Mouse (Mus musculus): ENCODE data around the gene Lrrc72. TPM values are rescaled to one million over a fixed set of nuclear protein-coding genes. Genes with fewer than 3 reads are reported as not detected.

Gene Lrrc72
- total and polyA plus RNA-seq, 2 experiments from 2014 or later: not detected

- Histone ChIP-seq H3K27me3 (ENCODE audit: insufficient read depth, low read length) (no peaks in the 10 kb centered on the region), H3K4me1 (ENCODE audit: insufficient read depth, low read length) (no peaks in the 10 kb centered on the region), H3K4me3 (ENCODE audit: low read length) (no peak overlapping the region), H3K4me2 (ENCODE audit: low read depth, low read length) (no peak overlapping the region), H3K36me3 (ENCODE audit: insufficient read depth, low read length) (peaks cover 34% of the 10 kb centered on the region), H3K9ac (replicated peaks; ENCODE audit: low read length) (no peak overlapping the region), H3K9me3 (ENCODE audit: low read length) (peaks cover 8% of the 10 kb centered on the region), H3K27ac (no peak overlapping the region)
- no peak for ATAC-seq
- no peak for DNase-seq (ENCODE audit: low spot score)
- TF ChIP-seq CTCF (IDR thresholded peaks at IDR 0.05; ENCODE audit: low read depth): no peak
- 96% methylated on average over 7 of the region's 7 CpGs for WGBS
Measured at GRCm38 (mm10) chr12:36194976-36195375, 58.2 kb downstream of the Lrrc72 start.

GRCm38 (mm10) chr12:36190343-36190742 lies 62.9 kb downstream of the Lrrc72 start:
- WGBS: 89% methylated on average over 5 of the region's 5 CpGs
- Histone ChIP-seq H3K4me1 (ENCODE audit: insufficient read depth, low read length) (no peaks in the 10 kb centered on the region), H3K4me2 (ENCODE audit: low read depth, low read length) (no peak overlapping the region), H3K27me3 (ENCODE audit: insufficient read depth, low read length) (no peaks in the 10 kb centered on the region), H3K9ac (replicated peaks; ENCODE audit: low read length) (no peak overlapping the region), H3K9me3 (ENCODE audit: low read length) (no peaks in the 10 kb centered on the region), H3K36me3 (ENCODE audit: insufficient read depth, low read length) (peaks cover 41% of the 10 kb centered on the region; the same call in 1 of the 2 replicates), H3K4me3 (ENCODE audit: low read length) (no peak overlapping the region), H3K27ac (no peak overlapping the region)
- TF ChIP-seq CTCF (IDR thresholded peaks at IDR 0.05; ENCODE audit: low read depth): no peak
- ATAC-seq (no peak), DNase-seq (ENCODE audit: low spot score) (no peak)

GRCm38 (mm10) chr12:36189610-36190009 lies 63.6 kb downstream of the Lrrc72 start:
- Histone ChIP-seq H3K4me3 (ENCODE audit: low read length) (no peak overlapping the region), H3K27me3 (ENCODE audit: insufficient read depth, low read length) (no peaks in the 10 kb centered on the region), H3K9ac (replicated peaks; ENCODE audit: low read length) (no peak overlapping the region), H3K36me3 (ENCODE audit: insufficient read depth, low read length) (peaks cover 35% of the 10 kb centered on the region; the same call in 1 of the 2 replicates), H3K27ac (no peak overlapping the region), H3K4me1 (ENCODE audit: insufficient read depth, low read length) (no peaks in the 10 kb centered on the region), H3K4me2 (ENCODE audit: low read depth, low read length) (no peak overlapping the region), H3K9me3 (ENCODE audit: low read length) (no peaks in the 10 kb centered on the region)
- ATAC-seq: no peak
- no peak for DNase-seq (ENCODE audit: low spot score)
- TF ChIP-seq CTCF (IDR thresholded peaks at IDR 0.05; ENCODE audit: low read depth): no peak
- 97% methylated on average over 3 of the region's 3 CpGs for WGBS

GRCm38 (mm10) chr12:36187081-36187480 lies 66.1 kb downstream of the Lrrc72 start:
- Histone ChIP-seq H3K9ac (replicated peaks; ENCODE audit: low read length) (no peak overlapping the region), H3K27me3 (ENCODE audit: insufficient read depth, low read length) (no peaks in the 10 kb centered on the region), H3K4me3 (ENCODE audit: low read length) (no peak overlapping the region), H3K27ac (no peak overlapping the region), H3K4me2 (ENCODE audit: low read depth, low read length) (no peak overlapping the region), H3K9me3 (ENCODE audit: low read length) (no peaks in the 10 kb centered on the region), H3K36me3 (ENCODE audit: insufficient read depth, low read length) (peaks cover 45% of the 10 kb centered on the region), H3K4me1 (ENCODE audit: insufficient read depth, low read length) (no peaks in the 10 kb centered on the region)
- TF ChIP-seq CTCF (IDR thresholded peaks at IDR 0.05; ENCODE audit: low read depth): no peak
- DNase-seq (ENCODE audit: low spot score): no peak
- ATAC-seq: no peak
- 80% methylated on average over 6 of the region's 6 CpGs for WGBS

- H3K4me1 ChIP-seq (ENCODE audit: insufficient read depth, low read length): no peaks in the 10 kb centered on the region
- H3K4me2 ChIP-seq (ENCODE audit: low read depth, low read length): no peak overlapping the region
- no peaks in the 10 kb centered on the region for H3K27me3 ChIP-seq (ENCODE audit: insufficient read depth, low read length)
- no peak overlapping the region for H3K27ac ChIP-seq
- no peak overlapping the region for H3K9ac ChIP-seq (replicated peaks; ENCODE audit: low read length)
- H3K36me3 ChIP-seq (ENCODE audit: insufficient read depth, low read length): peaks cover 34% of the 10 kb centered on the region
- ATAC-seq (no peak), DNase-seq (ENCODE audit: low spot score) (no peak)
- H3K9me3 ChIP-seq (ENCODE audit: low read length): no peaks in the 10 kb centered on the region
- no peak overlapping the region for H3K4me3 ChIP-seq (ENCODE audit: low read length)
- 85% methylated on average over 6 of the region's 6 CpGs for WGBS
- no peak for TF ChIP-seq CTCF (IDR thresholded peaks at IDR 0.05; ENCODE audit: low read depth)
Measured at GRCm38 (mm10) chr12:36182570-36182969, 70.6 kb downstream of the Lrrc72 start.

GRCm38 (mm10) chr12:36177227-36177626 lies 76.0 kb downstream of the Lrrc72 start:
- WGBS: 91% methylated on average over 5 of the region's 5 CpGs
- Histone ChIP-seq H3K4me2 (ENCODE audit: low read depth, low read length) (no peak overlapping the region), H3K9ac (replicated peaks; ENCODE audit: low read length) (no peak overlapping the region), H3K27ac (no peak overlapping the region), H3K9me3 (ENCODE audit: low read length) (no peaks in the 10 kb centered on the region), H3K36me3 (ENCODE audit: insufficient read depth, low read length) (peaks cover 22% of the 10 kb centered on the region), H3K4me1 (ENCODE audit: insufficient read depth, low read length) (no peaks in the 10 kb centered on the region), H3K4me3 (ENCODE audit: low read length) (no peak overlapping the region), H3K27me3 (ENCODE audit: insufficient read depth, low read length) (no peaks in the 10 kb centered on the region)
- no peak for TF ChIP-seq CTCF (IDR thresholded peaks at IDR 0.05; ENCODE audit: low read depth)
- DNase-seq (ENCODE audit: low spot score) (no peak), ATAC-seq (no peak)

- Histone ChIP-seq H3K4me3 (ENCODE audit: low read length) (no peak overlapping the region), H3K27ac (no peak overlapping the region), H3K36me3 (ENCODE audit: insufficient read depth, low read length) (0 out of 2 replicates have a peak, but pooled peaks cover under 1% of the 10 kb centered on the region), H3K27me3 (ENCODE audit: insufficient read depth, low read length) (no peaks in the 10 kb centered on the region), H3K4me1 (ENCODE audit: insufficient read depth, low read length) (no peaks in the 10 kb centered on the region), H3K4me2 (ENCODE audit: low read depth, low read length) (no peak overlapping the region), H3K9ac (replicated peaks; ENCODE audit: low read length) (no peak overlapping the region), H3K9me3 (ENCODE audit: low read length) (no peaks in the 10 kb centered on the region)
- ATAC-seq (no peak), DNase-seq (ENCODE audit: low spot score) (no peak)
- 79% methylated on average over 1 of the region's 1 CpGs for WGBS
- TF ChIP-seq CTCF (IDR thresholded peaks at IDR 0.05; ENCODE audit: low read depth): no peak
Measured at GRCm38 (mm10) chr12:36165299-36165698, 87.9 kb downstream of the Lrrc72 start.
